ENCODE assay signal across 8 mouse cellular contexts in genomic region chr11:105312311-105312942, GRCm38 (mm10). TPM values are rescaled to one million over a fixed set of nuclear protein-coding genes. Genes with fewer than 3 reads are reported as not detected.
DNase-seq lines count a peak whose midpoint lies in the region; ATAC-seq and TF ChIP-seq lines count a peak whose summit lies in the region.

No protein-coding gene starts in this region.

- H3K36me3 ChIP-seq in forebrain, embryonic 10.5 days (replicated peaks) = peaks cover 31% of the 10 kb centered on the region
- no peaks in the 10 kb centered on the region for H3K36me3 ChIP-seq in forebrain, embryonic 13.5 days (ENCODE audit: poor library complexity, severe bottlenecking)
- H3K36me3 ChIP-seq in kidney, postnatal 0 days (ENCODE audit: insufficient read depth, low read length) = no peaks in the 10 kb centered on the region
- peaks cover 27% of the 10 kb centered on the region for H3K36me3 ChIP-seq in limb, embryonic 13.5 days

- H3K27ac ChIP-seq in forebrain, embryonic 10.5 days = peak overlapping the region; percentile 73
- no peak overlapping the region for H3K27ac ChIP-seq in forebrain, embryonic 13.5 days
- H3K27ac ChIP-seq in kidney, postnatal 0 days = peak overlapping the region; percentile 71; the same call in 1 of the 2 replicates
- peak overlapping the region; percentile 10; the same call in 1 of the 2 replicates for H3K27ac ChIP-seq in brown adipose tissue, adult 24 weeks (replicated peaks; ENCODE audit: low read depth, low read length)
- H3K27ac ChIP-seq in limb, embryonic 13.5 days = peak overlapping the region; percentile 82

- no peak for TF ChIP-seq CTCF in kidney, postnatal 0 days (IDR thresholded peaks at IDR 0.05; ENCODE audit: low read depth)

- H3K4me1 ChIP-seq in forebrain, embryonic 10.5 days = peaks cover 63% of the 10 kb centered on the region
- H3K4me1 ChIP-seq in forebrain, embryonic 13.5 days = peaks cover 33% of the 10 kb centered on the region
- peaks cover 26% of the 10 kb centered on the region for H3K4me1 ChIP-seq in kidney, postnatal 0 days (replicated peaks; ENCODE audit: insufficient read depth, low read length)
- peaks cover 15% of the 10 kb centered on the region for H3K4me1 ChIP-seq in brown adipose tissue, adult 24 weeks (ENCODE audit: control insufficient read depth, insufficient read depth, insufficient read length, low read length)
- H3K4me1 ChIP-seq in limb, embryonic 13.5 days = peaks cover 62% of the 10 kb centered on the region

- WGBS in forebrain, embryonic 10.5 days = 61% methylated on average over 12 of the region's 12 CpGs
- WGBS in forebrain, embryonic 13.5 days = 71% methylated on average over 12 of the region's 12 CpGs
- WGBS in kidney, postnatal 0 days = 30% methylated on average over 12 of the region's 12 CpGs
- WGBS in limb, embryonic 13.5 days = 19% methylated on average over 12 of the region's 12 CpGs

- no peak for ATAC-seq in forebrain, embryonic 13.5 days
- no peak for ATAC-seq in kidney, postnatal 0 days (replicated peaks; ENCODE audit: low FRiP score, low read depth)
- no peak for ATAC-seq in limb, embryonic 13.5 days (ENCODE audit: low FRiP score, low read depth)

- H3K9me3 ChIP-seq in forebrain, embryonic 10.5 days = no peaks in the 10 kb centered on the region
- H3K9me3 ChIP-seq in forebrain, embryonic 13.5 days (replicated peaks) = no peaks in the 10 kb centered on the region
- no peaks in the 10 kb centered on the region for H3K9me3 ChIP-seq in kidney, postnatal 0 days (replicated peaks; ENCODE audit: low read length)
- no peaks in the 10 kb centered on the region for H3K9me3 ChIP-seq in limb, embryonic 13.5 days

- no peak overlapping the region for H3K9ac ChIP-seq in forebrain, embryonic 13.5 days
- no peak overlapping the region for H3K9ac ChIP-seq in kidney, postnatal 0 days (ENCODE audit: low read depth, low read length)
- H3K9ac ChIP-seq in limb, embryonic 13.5 days = no peak overlapping the region; the same call in 1 of the 2 replicates

- no peak overlapping the region for H3K4me2 ChIP-seq in forebrain, embryonic 13.5 days
- no peak overlapping the region for H3K4me2 ChIP-seq in kidney, postnatal 0 days (ENCODE audit: low read length)
- 0 out of 2 replicates have a peak overlapping the region, but pooled peaks have one; percentile 16 for H3K4me2 ChIP-seq in limb, embryonic 13.5 days (replicated peaks)

- no peak for DNase-seq in forebrain, embryonic 10.5 days (ENCODE audit: extremely low spot score, low spot score)
- DNase-seq in kidney, postnatal 0 days (ENCODE audit: low spot score) = no peak
- no peak for DNase-seq in kidney, adult 11 months
- no peak for DNase-seq in thymus, postnatal 36 days
- DNase-seq in urinary bladder, postnatal 10 days (ENCODE audit: low spot score) = no peak

- no peak overlapping the region for H3K4me3 ChIP-seq in forebrain, embryonic 10.5 days
- no peak overlapping the region for H3K4me3 ChIP-seq in forebrain, embryonic 13.5 days
- H3K4me3 ChIP-seq in kidney, postnatal 0 days (replicated peaks; ENCODE audit: low read depth, low read length) = no peak overlapping the region
- H3K4me3 ChIP-seq in brown adipose tissue, adult 24 weeks (ENCODE audit: insufficient read depth, low read depth, low read length) = no peak overlapping the region
- no peak overlapping the region for H3K4me3 ChIP-seq in limb, embryonic 13.5 days

- no peaks in the 10 kb centered on the region for H3K27me3 ChIP-seq in forebrain, embryonic 10.5 days (ENCODE audit: poor library complexity, severe bottlenecking)
- no peaks in the 10 kb centered on the region for H3K27me3 ChIP-seq in forebrain, embryonic 13.5 days
- H3K27me3 ChIP-seq in kidney, postnatal 0 days (ENCODE audit: insufficient read depth, low read length) = no peaks in the 10 kb centered on the region
- no peaks in the 10 kb centered on the region for H3K27me3 ChIP-seq in limb, embryonic 13.5 days

RNA-seq across cellular contexts. Expression of gene Mrc2, which starts 20.0 kb away (rescaled TPM):
- polyA plus RNA-seq in forebrain, embryonic 10.5 days (2016; fragmentation: Nextera tagmentation; extraction: Ambion mirVana) = 19.1 and 20.4 TPM in 2 replicates
- polyA plus RNA-seq in forebrain, embryonic 13.5 days (2015; fragmentation: Nextera tagmentation; extraction: Ambion mirVana) = 4.5 and 6.3 TPM in 2 replicates
- 9.5 TPM in 2 replicates for polyA plus RNA-seq in kidney, postnatal 0 days (2015; fragmentation: Nextera tagmentation; extraction: Ambion mirVana)
- 2.6 and 3.7 TPM in 2 replicates for polyA plus RNA-seq in brown adipose tissue, adult 24 weeks (2012; ENCODE audit: insufficient read depth, insufficient read length, missing spikeins)
- polyA plus RNA-seq in limb, embryonic 13.5 days (2015; fragmentation: Nextera tagmentation; extraction: Ambion mirVana) = 28.6 and 32.8 TPM in 2 replicates
